Mouse (Mus musculus) c-Kit-positive CD71-negative TER-119-negative erythroid progenitor cells, embryonic 14.5 days (primary cell): ENCODE measurements around the gene Tssk6.

ENCODE experiments used
- DNase-seq: peaks from one replicate; pipeline ENCODE4 v3.0.0-alpha.2; 2013; ENCODE audit warnings: low read depth

Tssk6 gene

GRCm38 (mm10) chr8:69902163-69903062, at the start of gene Tssk6, which contains the start of the genes Ndufa13 and Yjefn3:
Gene Tssk6 (plus strand): TSS chr8:69902184.
Gene Ndufa13 (minus strand): TSS chr8:69902558.
Gene Yjefn3 (minus strand): TSS chr8:69902712.
- DNase-seq = no peak

GRCm38 (mm10) chr8:69853869-69854268, 48.1 kb upstream of the Tssk6 start:
- DNase-seq = no peak

GRCm38 (mm10) chr8:69860807-69861206, 41.2 kb upstream of the Tssk6 start:
- no peak for DNase-seq

- DNase-seq = no peak
These were observed 40.7 kb upstream of the Tssk6 start for GRCm38 (mm10) chr8:69861251-69861650.

- DNase-seq = no peak
These were observed 38.5 kb upstream of the Tssk6 start for GRCm38 (mm10) chr8:69863387-69864020.

- DNase-seq = no peak
These were observed 37.8 kb upstream of the Tssk6 start for GRCm38 (mm10) chr8:69864180-69864579.

GRCm38 (mm10) chr8:69867696-69868326, 34.2 kb upstream of the Tssk6 start:
- no peak for DNase-seq

- DNase-seq = no peak
These were observed 31.8 kb upstream of the Tssk6 start for GRCm38 (mm10) chr8:69870003-69870765.

- no peak for DNase-seq
These were observed 31.1 kb upstream of the Tssk6 start for GRCm38 (mm10) chr8:69870907-69871306.

- DNase-seq = peak; percentile 50
These were observed 27.8 kb upstream of the Tssk6 start for GRCm38 (mm10) chr8:69874155-69874554.

- no peak for DNase-seq
These were observed 27.3 kb upstream of the Tssk6 start for GRCm38 (mm10) chr8:69874654-69875053.

GRCm38 (mm10) chr8:69876097-69876496, 25.9 kb upstream of the Tssk6 start:
- DNase-seq = no peak

- DNase-seq = no peak
These were observed 25.0 kb upstream of the Tssk6 start for GRCm38 (mm10) chr8:69876967-69877366.

GRCm38 (mm10) chr8:69877396-69877795, 24.6 kb upstream of the Tssk6 start:
- DNase-seq = no peak

GRCm38 (mm10) chr8:69877992-69878391, 24.0 kb upstream of the Tssk6 start:
- no peak for DNase-seq

GRCm38 (mm10) chr8:69879678-69880077, 22.3 kb upstream of the Tssk6 start:
- DNase-seq = no peak

- no peak for DNase-seq
These were observed 21.1 kb upstream of the Tssk6 start for GRCm38 (mm10) chr8:69880841-69881240.

- DNase-seq = no peak
These were observed 20.6 kb upstream of the Tssk6 start for GRCm38 (mm10) chr8:69881261-69881865.

GRCm38 (mm10) chr8:69882021-69882756, 19.8 kb upstream of the Tssk6 start:
- DNase-seq = no peak

- DNase-seq = no peak
These were observed 19.0 kb upstream of the Tssk6 start for GRCm38 (mm10) chr8:69882833-69883600.
